Mouse (Mus musculus): ENCODE results near the gene Bmx. TPM values are rescaled to one million over a fixed set of nuclear protein-coding genes. Genes with fewer than 3 reads are reported as not detected.

Gene Bmx
- not detected for polyA plus RNA-seq (2017; shearing (Covaris generic))

DNA sequence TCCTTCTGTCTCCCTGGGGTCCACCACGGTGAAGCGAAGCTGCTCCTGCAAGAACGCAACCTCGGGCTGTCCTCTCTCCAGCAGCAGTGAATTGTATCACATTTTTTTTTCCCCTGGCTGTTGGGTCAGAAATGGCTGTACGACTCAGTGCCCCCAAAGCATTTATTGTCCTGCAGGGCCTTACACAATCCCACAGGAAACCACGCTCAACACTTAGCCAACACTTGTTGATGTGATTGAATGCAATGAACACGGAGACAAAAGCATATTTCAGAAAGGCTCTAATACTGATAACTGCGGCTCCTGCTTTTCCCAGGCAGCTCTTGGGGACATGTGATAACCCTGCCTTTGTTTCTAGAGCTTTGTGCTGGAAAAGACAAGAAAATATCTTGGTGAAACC is at the start of gene Bmx:
TSS of gene Bmx (minus strand) at position 137 of the 400 bp plus-strand sequence.

DNA sequence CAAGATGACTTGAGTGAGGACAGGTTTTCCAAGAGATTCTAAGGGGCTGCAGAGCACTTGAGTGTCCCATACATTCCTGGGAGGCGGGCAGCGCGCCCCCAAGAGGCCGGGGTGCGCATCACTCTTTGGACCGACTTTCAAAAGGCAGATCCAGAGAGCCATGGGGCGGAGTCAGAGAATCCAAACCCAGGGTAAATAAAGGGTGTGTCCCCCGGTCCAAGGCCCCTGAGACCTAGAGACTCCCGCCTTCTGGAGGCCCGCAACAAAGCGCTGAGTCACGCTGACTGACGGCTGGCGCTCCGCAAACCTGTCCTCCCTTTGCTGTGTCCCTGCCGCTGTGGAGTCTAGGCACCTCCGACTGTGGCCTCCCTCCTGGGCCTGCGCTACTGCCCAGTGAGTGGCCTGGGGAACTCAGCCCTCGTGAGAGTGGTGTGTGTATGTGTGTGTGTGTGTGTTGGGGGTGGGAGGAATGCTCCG is 11.3 kb upstream of the Bmx start, which contains the start of gene Pir:
TSS of gene Pir (plus strand) at position 87 of the 477 bp plus-strand sequence.

Other genes starting within 250 kb of the Bmx start
- gene Car5b, start 230.2 kb downstream of the Bmx start, polyA plus RNA-seq (2017; shearing (Covaris generic)), result 5.1 TPM
- gene Siah1b, start 181.7 kb downstream of the Bmx start, polyA plus RNA-seq (2017; shearing (Covaris generic)), result 6.0 TPM
- gene Cltrn, start 169.4 kb downstream of the Bmx start, polyA plus RNA-seq (2017; shearing (Covaris generic)), result not detected
- gene Ace2, start 118.9 kb downstream of the Bmx start, polyA plus RNA-seq (2017; shearing (Covaris generic)), result not detected
- gene Pir, start 11.2 kb upstream of the Bmx start, polyA plus RNA-seq (2017; shearing (Covaris generic)), result not detected
- not detected for gene Vegfd, start 115.2 kb upstream of the Bmx start, polyA plus RNA-seq (2017; shearing (Covaris generic))
- gene Piga, start 161.6 kb upstream of the Bmx start, polyA plus RNA-seq (2017; shearing (Covaris generic)), result 16.1 TPM
- gene Asb11, start 178.8 kb upstream of the Bmx start, polyA plus RNA-seq (2017; shearing (Covaris generic)), result not detected
- not detected for gene Asb9, start 248.1 kb upstream of the Bmx start, polyA plus RNA-seq (2017; shearing (Covaris generic))